Mouse (Mus musculus) CH12.LX (cell line): ENCODE measurements around the gene Mta1. TPM values are rescaled to one million over a fixed set of nuclear protein-coding genes. Genes with fewer than 3 reads are reported as not detected.

Experiments
- DNase-seq: peaks from one replicate; pipeline ENCODE4 v3.0.0-alpha.2; 2013; ENCODE audit errors: extremely low read depth
- H3K27ac ChIP-seq: 2 replicates; pipeline ENCODE4 v1.5.1; 2012; ENCODE audit warnings: low read depth, mild to moderate bottlenecking, control low read depth, moderate library complexity; ENCODE audit not compliant: insufficient read depth
- H3K27me3 ChIP-seq: replicated peaks from 2 replicates; pipeline ENCODE3; 2012; ENCODE audit warnings: inconsistent platforms
- H3K36me3 ChIP-seq, 2 experiments: replicated peaks in 1 of 2; 2 replicates each; pipeline versions ENCODE3 to v1.6.1; 2012; ENCODE audit warnings: inconsistent platforms in 1 of 2, low read length in 1 of 2, mild to moderate bottlenecking in 1 of 2, mixed read lengths in 1 of 2, moderate library complexity in 1 of 2; ENCODE audit not compliant: control insufficient read depth in 1 of 2, insufficient read depth in 1 of 2
- H3K4me1 ChIP-seq, 2 experiments: 2 replicates each; pipeline ENCODE4 v1.6.1; 2012; ENCODE audit warnings: inconsistent platforms in 1 of 2, moderate library complexity in 1 of 2; ENCODE audit not compliant: insufficient read depth in 2 of 2, control insufficient read depth in 1 of 2
- H3K4me2 ChIP-seq: 2 replicates; pipeline ENCODE4 v1.6.1; 2012; ENCODE audit warnings: low read depth, mild to moderate bottlenecking, control low read depth; ENCODE audit not compliant: poor library complexity, insufficient read depth, severe bottlenecking
- H3K4me3 ChIP-seq, 3 experiments: fragments of 150-350 bp in 1 of 3; sonication (generic) in 1 of 3; replicated peaks in 1 of 3; 2 replicates each; pipeline versions ENCODE3 to v1.5.1; 2011 to 2012; ENCODE audit warnings: low read depth in 2 of 3, low read length in 2 of 3, mild to moderate bottlenecking in 2 of 3, moderate library complexity in 2 of 3, control low read depth in 1 of 3, improper control_type of control experiment in 1 of 3, inconsistent platforms in 1 of 3, mixed read lengths in 1 of 3; ENCODE audit not compliant: poor library complexity in 1 of 3
- H3K79me2 ChIP-seq: replicated peaks from 2 replicates; pipeline ENCODE4 v1.6.1; 2012; ENCODE audit warnings: mild to moderate bottlenecking, moderate library complexity; ENCODE audit not compliant: control insufficient read depth, poor library complexity, insufficient read depth, severe bottlenecking; ENCODE audit errors: extremely low read depth
- H3K9ac ChIP-seq: 2 replicates; pipeline ENCODE4 v1.6.1; 2012; ENCODE audit warnings: low read depth, mild to moderate bottlenecking, control low read depth, moderate library complexity; ENCODE audit not compliant: insufficient read depth
- H3K9me3 ChIP-seq: replicated peaks from 2 replicates; pipeline ENCODE3; 2012; ENCODE audit warnings: low read length, inconsistent platforms, mixed read lengths
- BHLHE40 ChIP-seq: IDR thresholded peaks from 2 replicates; pipeline ENCODE4 v1.6.1; 2011; ENCODE audit warnings: mild to moderate bottlenecking, low read depth, low read length, improper control_type of control experiment
- CHD1 ChIP-seq: IDR thresholded peaks from 2 replicates; pipeline ENCODE4 v1.6.1; 2012; ENCODE audit warnings: low read depth, low read length, improper control_type of control experiment, inconsistent platforms
- CHD2 ChIP-seq: IDR thresholded peaks from 2 replicates; pipeline ENCODE4 v1.6.1; 2011; ENCODE audit warnings: low read length, improper control_type of control experiment
- CTCF ChIP-seq, 2 experiments: IDR thresholded peaks in 1 of 2; conservative IDR thresholded peaks in 1 of 2; 2 replicates each; pipeline ENCODE4 v1.5.1; 2011 to 2012; ENCODE audit warnings: low read depth in 2 of 2, low read length in 2 of 2, improper control_type of control experiment in 1 of 2, inconsistent platforms in 1 of 2, mild to moderate bottlenecking in 1 of 2, moderate library complexity in 1 of 2
- E2F4 ChIP-seq: IDR thresholded peaks from 2 replicates; pipeline ENCODE4 v1.6.1; 2011; ENCODE audit warnings: low read depth, low read length, improper control_type of control experiment; ENCODE audit not compliant: insufficient replicate concordance
- ELF1 ChIP-seq: IDR thresholded peaks from 2 replicates; pipeline ENCODE4 v1.6.1; 2014; ENCODE audit warnings: low read depth, mild to moderate bottlenecking, inconsistent platforms, low read length, improper control_type of control experiment
- EP300 ChIP-seq: IDR thresholded peaks from 2 replicates; pipeline ENCODE4 v1.6.1; 2011; ENCODE audit warnings: low read length, improper control_type of control experiment
- ETS1 ChIP-seq: conservative IDR thresholded peaks from 2 replicates; pipeline ENCODE4 v1.6.1; 2012; ENCODE audit warnings: low read depth, mild to moderate bottlenecking, inconsistent platforms, low read length, improper control_type of control experiment, moderate library complexity
- JUND ChIP-seq: conservative IDR thresholded peaks from 2 replicates; pipeline ENCODE4 v1.6.1; 2011; ENCODE audit warnings: low read depth, low read length, improper control_type of control experiment
- KAT2A ChIP-seq: IDR thresholded peaks from 2 replicates; pipeline ENCODE4 v1.6.1; 2012; ENCODE audit warnings: low read length, improper control_type of control experiment, inconsistent platforms; ENCODE audit not compliant: insufficient replicate concordance
- MEF2A ChIP-seq: IDR thresholded peaks from 2 replicates; pipeline ENCODE4 v1.6.1; 2014; ENCODE audit warnings: low read depth, mild to moderate bottlenecking, inconsistent platforms, low read length, improper control_type of control experiment, borderline replicate concordance
- MXI1 ChIP-seq: IDR thresholded peaks from 2 replicates; pipeline ENCODE4 v1.6.1; 2011; ENCODE audit warnings: mild to moderate bottlenecking, low read depth, low read length, improper control_type of control experiment
- NRF1 ChIP-seq: IDR thresholded peaks from 2 replicates; pipeline ENCODE4 v1.6.1; 2014; ENCODE audit warnings: low read depth, mild to moderate bottlenecking, inconsistent platforms, low read length, improper control_type of control experiment, moderate library complexity
- PAX5 ChIP-seq: IDR thresholded peaks from 2 replicates; pipeline ENCODE4 v1.6.1; 2012; ENCODE audit warnings: low read length, inconsistent platforms, mixed read lengths
- POLR2A ChIP-seq: IDR thresholded peaks from 2 replicates; pipeline ENCODE4 v1.6.1; 2011; ENCODE audit warnings: low read depth, mild to moderate bottlenecking, improper control_type of control experiment, low read length
- POLR2AphosphoS2 ChIP-seq: IDR thresholded peaks from 2 replicates; pipeline ENCODE4 v1.6.1; 2011; ENCODE audit warnings: low read depth, low read length, improper control_type of control experiment
- RAD21 ChIP-seq: IDR thresholded peaks from 2 replicates; pipeline ENCODE4 v1.6.1; 2011; ENCODE audit warnings: low read depth, mild to moderate bottlenecking, low read length, improper control_type of control experiment, moderate library complexity
- SIN3A ChIP-seq: IDR thresholded peaks from 2 replicates; pipeline ENCODE4 v1.6.1; 2012; ENCODE audit warnings: low read length, improper control_type of control experiment, inconsistent platforms
- SMC3 ChIP-seq: IDR thresholded peaks from 2 replicates; pipeline ENCODE4 v1.6.1; 2011; ENCODE audit warnings: low read depth, low read length, improper control_type of control experiment
- TBP ChIP-seq: conservative IDR thresholded peaks from 2 replicates; pipeline ENCODE4 v1.6.1; 2011; ENCODE audit warnings: low read depth, low read length, improper control_type of control experiment
- TCF12 ChIP-seq: IDR thresholded peaks from 2 replicates; pipeline ENCODE4 v1.6.1; 2014; ENCODE audit warnings: low read depth, mild to moderate bottlenecking, inconsistent platforms, low read length, improper control_type of control experiment
- USF1 ChIP-seq: IDR thresholded peaks from 2 replicates; pipeline ENCODE4 v1.6.1; 2014; ENCODE audit warnings: low read depth, mild to moderate bottlenecking, inconsistent platforms, low read length, improper control_type of control experiment
- USF2 ChIP-seq: conservative IDR thresholded peaks from 2 replicates; pipeline ENCODE4 v1.6.1; 2011; ENCODE audit warnings: low read depth, low read length, improper control_type of control experiment
- ZMIZ1 ChIP-seq: IDR thresholded peaks from 2 replicates; pipeline ENCODE4 v1.6.1; 2012; ENCODE audit warnings: low read depth, mild to moderate bottlenecking, inconsistent platforms, low read length, improper control_type of control experiment
- ZNF384 ChIP-seq: IDR thresholded peaks from 2 replicates; pipeline ENCODE4 v1.6.1; 2012; ENCODE audit warnings: low read depth, low read length, improper control_type of control experiment, inconsistent platforms
- dilution Hi-C: fragments of 300-500 bp; cut with MboI; formaldehyde crosslinking; loops from 2 replicates; pipeline ENCODE4 v1.14.3; 2020; ENCODE audit warnings: low sequenced_read_pairs; ENCODE audit not compliant: extremely low pct_unique_long_range_greater_than_20kb, extremely low pct_ligation_motif_present
- in situ Hi-C: fragments of 300-500 bp; cut with MboI; formaldehyde crosslinking; loops from 3 replicates; pipeline ENCODE4 v1.14.3; 2019; ENCODE audit warnings: low sequenced_read_pairs, low pct_ligation_motif_present, low pct_unique_long_range_greater_than_20kb, mixed read lengths
- polyA plus RNA-seq: library from polyadenylated mRNA; unstranded; fragments of >175 nt; gene quantifications from 2 replicates; pipeline ENCODE4 v1.2.1, GENCODE M21; 2012; ENCODE audit warnings: low read depth; ENCODE audit not compliant: insufficient read length
- total RNA-seq, 2 experiments: library from RNA; depleted of rRNA; stranded (reverse); fragments of 300-350 nt in 1 of 2; fragments of >200 nt in 1 of 2; gene quantifications; 2 replicates each; pipeline ENCODE4 v1.2.3; 2012 to 2014

Gene Mta1
- total and polyA plus RNA-seq, 3 experiments: 11.5 to 76.7 (median 39.4) TPM

- no peak for TF ChIP-seq MXI1
- no peak for TF ChIP-seq USF1
- no peak for TF ChIP-seq POLR2AphosphoS2
- TF ChIP-seq TBP: no peak
- TF ChIP-seq CTCF (conservative IDR thresholded peaks at IDR 0.05 in 1 of 2, IDR thresholded peaks at IDR 0.05 in 1 of 2; ENCODE audit: low read depth in 2 of 2, low read length in 2 of 2): no peak
- no peak for TF ChIP-seq SIN3A
- TF ChIP-seq JUND: no peak
- TF ChIP-seq RAD21: no peak
- no peak for TF ChIP-seq ELF1
- Histone ChIP-seq H3K27me3 (peaks cover 71% of the 10 kb centered on the region), H3K4me1 (peaks cover 12 to 21% of the 10 kb centered on the region in 2 experiments), H3K4me3 (no peak overlapping the region), H3K9me3 (no peaks in the 10 kb centered on the region), H3K36me3 (peaks cover 0 to 2% of the 10 kb centered on the region in 2 experiments), H3K79me2 (no peaks in the 10 kb centered on the region), H3K27ac (no peak overlapping the region), H3K9ac (no peak overlapping the region), H3K4me2 (no peak overlapping the region)
- dilution Hi-C loops: no loop called here
- in situ Hi-C loops: loop anchor here (5.0 kb wide), 1 partner anchor 133 kb away; no protein-coding TSS in a partner anchor
- DNase-seq: no peak
Measured at GRCm38 (mm10) chr12:113149896-113150295, 51.8 kb downstream of the Mta1 start.

GRCm38 (mm10) chr12:113150591-113150990, 52.5 kb downstream of the Mta1 start:
- H3K4me1 ChIP-seq: peaks cover 18 to 23% of the 10 kb centered on the region in 2 experiments
- H3K9ac ChIP-seq: no peak overlapping the region
- no peak overlapping the region for H3K4me2 ChIP-seq
- no peak overlapping the region for H3K4me3 ChIP-seq
- H3K27me3 ChIP-seq: peaks cover 73% of the 10 kb centered on the region
- H3K79me2 ChIP-seq: no peaks in the 10 kb centered on the region
- dilution Hi-C loops (no loop called here), in situ Hi-C loops (loop anchor here (5.0 kb wide), 1 partner anchor 133 kb away; no protein-coding TSS in a partner anchor)
- TF ChIP-seq SMC3 (no peak), USF2 (no peak), ETS1 (no peak), CHD2 (no peak), EP300 (no peak), KAT2A (no peak), ZMIZ1 (no peak), POLR2A (no peak), CHD1 (no peak), NRF1 (no peak), CTCF (conservative IDR thresholded peaks at IDR 0.05 in 1 of 2, IDR thresholded peaks at IDR 0.05 in 1 of 2; ENCODE audit: low read depth in 2 of 2, low read length in 2 of 2) (no peak), ZNF384 (no peak), MEF2A (no peak), PAX5 (no peak), BHLHE40 (no peak), E2F4 (no peak), POLR2AphosphoS2 (no peak), TCF12 (no peak), ELF1 (no peak)
- H3K9me3 ChIP-seq: no peaks in the 10 kb centered on the region
- no peak for DNase-seq
- H3K27ac ChIP-seq: no peak overlapping the region
- H3K36me3 ChIP-seq: no peaks in the 10 kb centered on the region
